Mouse (Mus musculus): ENCODE data around the gene Dscam.

Dscam gene

GRCm38 (mm10) chr16:96700551-96700950 is 470.0 kb downstream of the Dscam start:
- no peak for DNase-seq

- DNase-seq, result no peak
These were observed 474.7 kb downstream of the Dscam start for GRCm38 (mm10) chr16:96695882-96696281.

GRCm38 (mm10) chr16:96691576-96691975 is 479.0 kb downstream of the Dscam start:
- no peak for DNase-seq

- DNase-seq, result no peak
These were observed 480.5 kb downstream of the Dscam start for GRCm38 (mm10) chr16:96690052-96690451.

DNA sequence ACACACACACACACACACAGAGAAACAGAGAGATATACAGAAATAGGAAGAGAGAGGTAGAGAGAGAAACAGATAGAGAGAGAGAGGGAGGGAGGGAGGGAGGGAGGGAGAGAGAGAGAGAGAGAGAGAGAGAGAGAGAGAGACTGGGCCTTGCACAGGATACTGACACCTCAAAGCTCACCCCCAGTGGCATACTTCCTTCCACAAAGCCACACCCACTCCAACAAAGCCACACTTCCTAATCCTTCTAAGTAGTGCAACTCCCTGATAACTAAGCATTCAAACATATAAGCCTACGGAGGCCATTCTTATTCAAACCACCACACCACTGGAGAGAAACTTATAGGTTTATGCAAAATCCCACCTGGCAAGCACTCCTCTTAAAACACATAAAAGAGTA is 481.1 kb downstream of the Dscam start:
- DNase-seq, result no peak

- DNase-seq, result no peak
These were observed 485.5 kb downstream of the Dscam start for GRCm38 (mm10) chr16:96685065-96685464.

DNA sequence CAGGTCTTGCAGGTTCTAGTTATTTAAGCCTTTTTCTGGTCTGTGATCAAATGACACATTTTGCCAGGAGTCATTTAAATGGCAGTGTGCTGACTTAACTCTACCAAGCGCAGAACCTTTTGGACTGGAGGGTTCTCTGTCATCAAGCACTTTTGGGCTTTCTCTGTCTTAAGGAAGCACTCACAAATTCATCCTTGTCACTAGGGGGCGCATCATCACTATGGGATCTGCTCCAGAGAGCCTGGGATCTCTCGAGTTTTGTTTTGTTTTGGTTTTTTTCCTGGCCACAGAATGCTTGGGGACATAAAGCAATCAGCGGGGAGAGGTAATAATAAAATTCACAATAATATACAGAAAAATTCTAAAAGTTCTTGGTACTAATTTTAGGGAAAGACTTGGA is 486.0 kb downstream of the Dscam start:
- peak; percentile 81 for DNase-seq

- no peak for DNase-seq
These were observed 488.1 kb downstream of the Dscam start for GRCm38 (mm10) chr16:96682289-96682972.

- no peak for DNase-seq
These were observed 490.6 kb downstream of the Dscam start for GRCm38 (mm10) chr16:96679981-96680380.

DNA sequence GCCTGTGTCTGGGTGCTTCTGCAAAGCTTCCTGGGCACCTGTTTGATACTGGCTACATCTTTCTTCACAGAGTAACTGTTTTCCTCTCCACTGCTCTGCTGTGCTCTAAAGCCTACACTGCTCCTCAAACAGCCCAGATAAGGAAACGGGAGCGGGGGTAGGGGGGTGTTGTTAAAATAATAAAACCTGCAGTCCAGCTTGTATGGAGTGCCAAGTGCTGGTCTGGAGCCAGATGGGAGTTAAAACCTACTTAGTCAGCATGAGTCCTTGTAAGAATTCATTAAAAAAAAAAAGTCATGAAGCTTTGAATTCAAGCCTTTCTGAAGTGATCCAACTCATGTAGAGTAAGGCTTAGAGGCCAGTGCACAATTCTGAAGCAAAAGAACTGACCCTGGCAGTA is 493.1 kb downstream of the Dscam start:
- DNase-seq, result no peak

DNA sequence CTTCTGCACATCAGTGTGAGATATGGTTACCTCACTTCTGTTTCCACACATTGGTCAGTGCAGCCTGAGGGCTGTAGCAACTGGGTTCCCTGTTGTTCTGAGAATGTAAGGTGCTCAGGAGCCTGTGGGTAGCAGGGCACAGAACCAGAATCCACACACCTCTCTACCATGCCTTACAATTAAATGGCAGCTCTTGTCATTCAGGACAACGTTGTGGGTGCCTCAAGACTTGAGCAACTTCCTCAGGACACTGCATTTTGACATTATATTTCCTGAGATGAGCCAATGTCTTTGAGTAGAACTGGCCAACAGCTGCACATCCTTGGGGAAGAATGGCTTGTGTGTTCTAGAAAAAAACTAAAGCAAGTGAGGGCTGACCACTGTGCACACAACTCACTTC is 493.9 kb downstream of the Dscam start:
- DNase-seq, result no peak

DNA sequence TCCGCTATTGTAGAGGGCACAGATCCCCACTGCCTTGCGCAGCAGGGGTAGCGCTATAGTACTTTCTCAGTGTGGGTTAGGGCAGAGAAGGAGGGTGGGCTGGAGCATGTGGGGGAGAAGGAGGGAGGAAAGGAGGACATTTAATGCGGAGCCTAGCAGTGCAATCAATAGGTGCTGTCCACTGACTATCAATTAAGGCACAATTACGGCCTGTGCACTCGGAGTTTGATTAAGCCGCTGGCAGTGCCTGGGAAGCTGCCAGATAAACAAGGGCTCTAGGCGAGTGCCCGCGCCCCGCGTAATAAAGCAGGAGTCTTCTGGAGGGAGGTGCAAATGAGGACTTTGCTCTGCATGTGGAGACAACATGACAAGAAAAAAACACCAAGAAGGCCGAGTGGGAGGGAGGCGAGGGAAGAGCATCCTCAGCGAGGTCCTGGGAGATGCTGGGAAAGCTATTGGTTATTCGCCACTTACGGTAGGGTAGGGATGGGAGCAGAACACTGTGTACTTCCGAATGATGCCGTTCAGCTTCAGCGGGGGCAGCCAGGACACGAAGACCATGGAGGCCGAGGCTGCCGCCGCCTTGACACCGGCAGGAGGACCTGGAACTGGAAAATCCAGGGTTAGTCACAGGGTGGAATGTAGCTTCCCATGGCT is 497.2 kb downstream of the Dscam start:
- peak; percentile 11 for DNase-seq

- peak; percentile 17 for DNase-seq
These were observed 498.8 kb downstream of the Dscam start for GRCm38 (mm10) chr16:96671603-96672374.

DNA sequence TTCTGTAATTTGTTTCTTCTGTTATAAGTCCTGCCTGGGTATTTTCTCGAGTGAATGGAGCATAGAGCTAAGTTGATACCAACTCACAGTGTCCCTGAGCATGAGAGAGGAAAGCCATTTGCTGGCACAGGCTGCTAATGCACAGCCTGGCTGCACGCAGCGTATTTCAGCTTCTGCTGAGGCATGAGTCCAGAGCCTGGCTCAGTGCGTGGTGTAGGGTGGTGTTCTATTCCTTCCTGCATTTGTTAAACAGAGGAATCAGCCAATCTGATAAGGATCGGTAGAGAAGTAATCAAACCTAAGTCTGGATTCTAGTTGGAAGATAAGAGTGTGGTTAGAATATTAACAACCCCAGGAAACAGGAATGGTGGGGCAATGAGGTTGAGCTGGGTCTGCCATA is 500.8 kb downstream of the Dscam start:
- DNase-seq, result no peak

GRCm38 (mm10) chr16:96668478-96668877 is 502.1 kb downstream of the Dscam start:
- no peak for DNase-seq

DNA sequence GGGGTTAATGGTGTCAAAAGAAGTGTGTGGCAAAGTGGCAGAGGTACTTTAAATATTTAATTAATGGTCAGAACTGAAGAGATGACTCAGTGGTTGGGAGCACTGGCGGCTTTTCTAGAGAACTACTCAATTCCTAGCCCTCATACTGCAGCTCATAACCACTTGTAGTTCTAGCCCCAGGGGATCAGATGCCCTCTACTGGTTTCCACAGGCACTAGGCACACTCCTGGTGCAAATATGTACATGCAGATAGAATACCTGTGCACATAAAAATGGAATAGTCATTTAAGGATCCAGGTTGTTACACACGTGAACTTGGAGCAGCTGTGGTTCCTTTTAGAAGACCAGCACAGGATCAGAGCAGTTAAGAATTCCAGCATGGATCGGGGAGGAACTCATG is 509.5 kb downstream of the Dscam start:
- no peak for DNase-seq

GRCm38 (mm10) chr16:96659275-96659674 is 511.3 kb downstream of the Dscam start:
- no peak for DNase-seq

GRCm38 (mm10) chr16:96655548-96655947 is 515.0 kb downstream of the Dscam start:
- DNase-seq, result no peak

- DNase-seq, result no peak
These were observed 516.5 kb downstream of the Dscam start for GRCm38 (mm10) chr16:96654054-96654453.

GRCm38 (mm10) chr16:96651444-96651843 is 519.1 kb downstream of the Dscam start:
- DNase-seq, result no peak

DNA sequence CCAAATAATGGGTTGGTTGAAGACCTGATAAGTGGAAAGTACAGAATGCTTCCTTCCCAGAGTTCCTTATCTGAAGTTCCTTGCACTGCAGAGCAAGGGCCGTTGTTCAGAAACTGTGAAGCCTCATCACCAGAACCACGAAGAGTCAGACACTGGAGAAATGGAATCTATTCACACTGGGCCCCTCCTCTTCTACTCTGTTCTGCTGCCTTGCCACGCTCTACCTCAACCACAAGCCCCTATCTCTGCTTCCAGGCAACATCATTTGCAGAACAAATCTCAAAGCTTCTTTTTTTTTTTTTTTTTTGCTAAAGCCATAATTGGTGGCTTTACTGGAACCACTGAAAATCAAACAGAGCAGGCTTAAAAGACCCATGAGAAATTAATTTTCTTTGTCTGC is 530.5 kb downstream of the Dscam start:
- DNase-seq, result no peak

DNA sequence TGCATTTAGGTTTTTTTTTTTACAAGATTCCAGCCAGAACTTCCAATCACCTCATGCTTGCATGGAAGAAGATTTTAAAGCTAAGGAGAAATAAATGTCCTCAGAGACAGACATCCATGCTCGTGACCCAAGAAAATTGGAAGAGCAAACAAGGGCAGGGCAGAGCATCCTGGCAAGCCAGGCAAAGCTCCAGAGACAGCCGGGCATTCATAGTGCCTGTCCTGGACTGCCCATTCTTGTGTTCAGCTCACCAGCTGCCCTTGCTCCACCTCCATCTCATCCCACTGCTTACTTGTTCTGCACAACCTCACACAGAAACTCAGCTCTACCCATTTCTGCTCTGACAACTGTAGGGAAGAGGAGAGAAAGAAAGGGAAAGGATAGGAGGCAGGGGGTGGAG is 534.6 kb downstream of the Dscam start:
- DNase-seq, result no peak

GRCm38 (mm10) chr16:96634791-96635143 is 535.8 kb downstream of the Dscam start:
- no peak for DNase-seq
